Mouse (Mus musculus): ENCODE data around the gene Cbll1.
A peak's percentile ranks its signal among the peaks of the same experiment; 100 is the strongest.
"Not testable (repeated sequence)": the region's sequence is repeated elsewhere in the genome, so short reads cannot be mapped to it uniquely, and the experiment has no call there.

Cbll1 gene

GRCm38 (mm10) chr12:31486431-31486830 is 13.0 kb downstream of the Cbll1 start:
- DNase-seq: no peak

- not testable (repeated sequence) for DNase-seq
These were observed 21.2 kb downstream of the Cbll1 start for GRCm38 (mm10) chr12:31478182-31478581.

GRCm38 (mm10) chr12:31462615-31463014 is 36.8 kb downstream of the Cbll1 start:
- no peak for DNase-seq

GRCm38 (mm10) chr12:31461371-31461770 is 38.0 kb downstream of the Cbll1 start:
- no peak for DNase-seq

GRCm38 (mm10) chr12:31460270-31460669 is 39.1 kb downstream of the Cbll1 start:
- not testable (repeated sequence) for DNase-seq

GRCm38 (mm10) chr12:31458474-31458873 is 40.9 kb downstream of the Cbll1 start:
- no peak for DNase-seq

- DNase-seq: no peak
These were observed 43.1 kb downstream of the Cbll1 start for GRCm38 (mm10) chr12:31456271-31456670.

- DNase-seq: no peak
These were observed 50.1 kb downstream of the Cbll1 start for GRCm38 (mm10) chr12:31449341-31449740.

GRCm38 (mm10) chr12:31444827-31445226 is 54.6 kb downstream of the Cbll1 start:
- DNase-seq: no peak

GRCm38 (mm10) chr12:31444131-31444546 is 55.3 kb downstream of the Cbll1 start:
- peak; percentile 81 for DNase-seq

GRCm38 (mm10) chr12:31439612-31440011 is 59.8 kb downstream of the Cbll1 start:
- DNase-seq: no peak

GRCm38 (mm10) chr12:31437791-31438190 is 61.6 kb downstream of the Cbll1 start:
- DNase-seq: no peak

All from embryo, embryonic 11 days (tissue).